Mouse (Mus musculus): ENCODE measurements around the gene Olfr1411.

GRCm38 (mm10) chr1:92638736-92639135, 44.5 kb downstream of the Olfr1411 start:
- TF ChIP-seq MYOD1 (IDR thresholded peaks at IDR 0.05; ENCODE audit: control insufficient read depth in 1 of 3, insufficient read length in 2 of 3, low read depth in 2 of 3) (no peak), POLR2A (IDR thresholded peaks at IDR 0.05; ENCODE audit: insufficient read length, low read depth) (no peak), MAX (IDR thresholded peaks at IDR 0.05; ENCODE audit: low read depth) (no peak), E2F4 (IDR thresholded peaks at IDR 0.05; ENCODE audit: insufficient read depth) (no peak)

Measured in myocyte (in vitro differentiated cells).